Mouse (Mus musculus) limb, embryonic 11.5 days (tissue): ENCODE measurements around the gene Slc36a2. TPM values are rescaled to one million over a fixed set of nuclear protein-coding genes. Genes with fewer than 3 reads are reported as not detected.

Source experiments
- ATAC-seq: fragments of 200-750 bp; cut with Nextera tagmentation; 2 replicates; pipeline ENCODE4 v1.8.0; 2017; ENCODE audit warnings: low read depth; ENCODE audit not compliant: insufficient number of reproducible peaks, low FRiP score, low TSS enrichment
- DNase-seq: peaks from one replicate; pipeline ENCODE4 v3.0.0-alpha.2; 2015; ENCODE audit warnings: low spot score
- H3K27ac ChIP-seq: fragments of 300-500 bp; sonication (generic); replicated peaks from 2 replicates; pipeline ENCODE4 v1.5.1; 2014; ENCODE audit warnings: low read depth, mild to moderate bottlenecking, low read length
- H3K27me3 ChIP-seq: fragments of 300-500 bp; sonication (generic); 2 replicates; pipeline ENCODE4 v1.6.1; 2014; ENCODE audit warnings: mild to moderate bottlenecking, low read length, mixed read lengths; ENCODE audit not compliant: control insufficient read depth, insufficient read depth
- H3K36me3 ChIP-seq: fragments of 300-500 bp; sonication (generic); 2 replicates; pipeline ENCODE4 v1.6.1; 2014; ENCODE audit warnings: mild to moderate bottlenecking, low read length, moderate library complexity, mixed read lengths; ENCODE audit not compliant: control insufficient read depth, insufficient read depth
- H3K4me1 ChIP-seq: fragments of 300-500 bp; sonication (generic); 2 replicates; pipeline ENCODE4 v1.6.1; 2014; ENCODE audit warnings: low read length, mixed read lengths; ENCODE audit not compliant: control insufficient read depth, insufficient read depth
- H3K4me2 ChIP-seq: fragments of 300-500 bp; sonication (generic); 2 replicates; pipeline ENCODE4 v1.6.1; 2014; ENCODE audit warnings: low read depth, mild to moderate bottlenecking, moderate library complexity; ENCODE audit not compliant: severe bottlenecking
- H3K4me3 ChIP-seq: fragments of 300-500 bp; sonication (generic); 2 replicates; pipeline ENCODE4 v1.5.1; 2014; ENCODE audit warnings: low read depth, low read length
- H3K9ac ChIP-seq: fragments of 300-500 bp; sonication (generic); 2 replicates; pipeline ENCODE4 v1.6.1; 2014; ENCODE audit warnings: mild to moderate bottlenecking, low read length
- H3K9me3 ChIP-seq: fragments of 300-500 bp; sonication (generic); 2 replicates; pipeline ENCODE4 v1.6.1; 2016; ENCODE audit warnings: low read length; ENCODE audit not compliant: control insufficient read depth
- WGBS: fragments of 180-500 bp; shearing (Covaris S2); extraction: QIAGEN DNeasy Blood & Tissue Kit; methylation state at CpG from one replicate; pipeline ENCODE4 v1.1.7; 2014; 5-methylcytosine and 5-hydroxymethylcytosine counted together
- polyA plus RNA-seq: library from polyadenylated mRNA; unstranded; fragments of >200 nt; fragmentation: Nextera tagmentation; extraction: Ambion mirVana; gene quantifications from 2 replicates; pipeline ENCODE4 v1.2.1, GENCODE M21; 2014

Gene Slc36a2
- polyA plus RNA-seq, 1 experiment from 2014 or later = 0.13 TPM

DNA sequence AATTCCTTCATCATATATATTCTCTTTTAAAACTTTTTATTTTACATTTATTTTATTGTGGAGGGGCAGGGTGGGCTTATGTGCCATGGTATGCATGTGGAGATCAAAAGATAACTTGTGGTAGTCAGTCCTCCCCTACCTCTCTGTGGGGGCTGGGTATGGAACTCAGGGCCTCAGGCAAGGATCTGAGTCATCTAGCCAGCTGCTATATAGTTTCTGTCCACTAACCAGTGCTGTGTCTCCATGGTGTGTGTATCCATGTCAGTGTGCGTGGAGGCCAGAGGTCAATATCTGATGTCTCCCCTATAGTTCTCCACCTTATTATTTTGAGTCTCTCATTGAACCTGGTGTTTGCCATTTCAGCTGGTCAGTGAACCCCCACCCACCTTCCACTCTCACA lies 50.5 kb downstream of the Slc36a2 start:
- H3K9ac ChIP-seq = no peak overlapping the region
- ATAC-seq = no peak
- H3K4me1 ChIP-seq = no peaks in the 10 kb centered on the region
- H3K36me3 ChIP-seq = no peaks in the 10 kb centered on the region
- H3K4me3 ChIP-seq = no peak overlapping the region
- 100% methylated on average over 1 of the region's 1 CpGs for WGBS
- no peaks in the 10 kb centered on the region for H3K27me3 ChIP-seq
- no peaks in the 10 kb centered on the region for H3K9me3 ChIP-seq
- DNase-seq = no peak
- no peak overlapping the region for H3K27ac ChIP-seq
- H3K4me2 ChIP-seq = no peak overlapping the region

DNA sequence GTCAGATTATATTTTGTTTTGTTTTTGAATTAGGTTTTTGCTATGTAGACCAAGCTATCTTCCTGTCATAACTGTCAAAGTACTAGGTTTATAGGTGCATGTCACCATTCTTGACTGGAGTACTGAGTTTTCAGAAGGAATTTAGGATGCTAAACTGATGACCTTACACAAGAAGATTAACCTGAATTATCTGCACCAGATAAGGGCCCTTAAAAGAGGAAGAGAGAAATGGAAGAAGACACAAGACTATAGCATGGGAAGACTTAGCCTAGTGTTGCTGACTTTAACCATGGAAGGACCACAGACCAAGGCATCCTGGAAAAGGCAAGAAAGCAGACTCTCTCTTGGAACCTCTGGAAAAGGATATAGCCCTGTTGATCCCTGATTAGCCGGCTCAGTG lies 51.7 kb downstream of the Slc36a2 start:
- Histone ChIP-seq H3K9me3 (no peaks in the 10 kb centered on the region), H3K27me3 (no peaks in the 10 kb centered on the region), H3K4me1 (no peaks in the 10 kb centered on the region), H3K27ac (no peak overlapping the region), H3K36me3 (no peaks in the 10 kb centered on the region), H3K4me2 (no peak overlapping the region), H3K9ac (no peak overlapping the region), H3K4me3 (no peak overlapping the region)
- ATAC-seq (no peak), DNase-seq (no peak)
- WGBS = 94% methylated on average over 1 of the region's 1 CpGs

DNA sequence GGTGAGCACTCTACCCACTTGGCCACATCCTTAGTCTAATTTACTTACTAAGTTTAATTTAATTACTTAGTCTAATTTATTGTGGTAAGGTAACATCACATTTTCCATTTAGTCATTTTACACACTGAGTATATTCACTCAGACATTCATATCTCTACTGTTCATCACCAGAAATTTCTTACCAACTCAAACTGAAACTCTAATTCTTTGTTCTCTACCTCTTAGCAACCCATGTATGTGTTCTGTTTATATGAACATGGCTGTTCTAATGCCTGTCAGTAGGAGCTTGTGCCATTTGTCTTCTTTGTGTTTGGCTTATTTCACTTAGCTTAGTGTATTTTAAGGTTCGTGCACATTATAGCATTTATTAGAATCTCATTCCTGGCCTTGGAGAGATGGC lies 52.9 kb downstream of the Slc36a2 start:
- no peak for DNase-seq
- Histone ChIP-seq H3K36me3 (no peaks in the 10 kb centered on the region), H3K4me3 (no peak overlapping the region), H3K9ac (no peak overlapping the region), H3K27ac (no peak overlapping the region), H3K4me1 (no peaks in the 10 kb centered on the region), H3K27me3 (no peaks in the 10 kb centered on the region), H3K4me2 (no peak overlapping the region), H3K9me3 (no peaks in the 10 kb centered on the region)
- ATAC-seq = no peak
- 81% methylated on average over 1 of the region's 1 CpGs for WGBS

DNA sequence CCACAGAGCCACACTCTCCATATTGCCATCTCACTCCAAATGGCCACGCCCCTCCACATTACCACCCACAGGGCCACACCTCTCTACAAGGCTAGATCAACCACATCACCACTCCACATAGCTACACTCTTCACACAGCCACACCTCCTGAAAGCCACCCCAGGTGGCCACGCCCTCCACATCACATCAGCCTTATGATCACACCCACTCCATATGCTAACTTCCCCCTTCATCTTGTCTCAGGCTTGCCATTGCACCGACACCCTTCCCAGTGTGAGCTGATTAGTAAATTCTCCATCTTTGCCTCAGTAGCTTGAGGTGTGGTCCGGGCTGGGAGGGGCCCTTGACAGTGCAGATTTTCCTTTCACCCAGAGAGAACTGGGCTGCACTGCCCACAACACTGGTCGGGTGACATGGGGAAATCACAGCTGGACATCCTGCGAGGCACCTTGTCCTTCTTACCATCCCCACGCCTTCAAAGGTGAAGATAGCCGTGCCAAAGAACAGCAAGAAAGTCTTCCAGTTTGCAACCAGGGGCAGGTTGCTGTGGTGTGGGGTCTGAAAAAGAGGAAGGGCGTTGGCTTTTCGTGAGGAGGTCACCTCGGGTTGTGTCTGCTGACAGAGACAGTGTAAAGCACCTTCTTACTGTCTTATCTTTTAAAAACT lies 53.7 kb downstream of the Slc36a2 start:
- 83% methylated on average over 11 of the region's 11 CpGs for WGBS
- Histone ChIP-seq H3K9ac (no peak overlapping the region), H3K4me1 (no peaks in the 10 kb centered on the region), H3K9me3 (no peaks in the 10 kb centered on the region), H3K36me3 (no peaks in the 10 kb centered on the region), H3K4me2 (no peak overlapping the region), H3K27me3 (no peaks in the 10 kb centered on the region), H3K27ac (no peak overlapping the region), H3K4me3 (no peak overlapping the region)
- ATAC-seq (no peak), DNase-seq (no peak)

DNA sequence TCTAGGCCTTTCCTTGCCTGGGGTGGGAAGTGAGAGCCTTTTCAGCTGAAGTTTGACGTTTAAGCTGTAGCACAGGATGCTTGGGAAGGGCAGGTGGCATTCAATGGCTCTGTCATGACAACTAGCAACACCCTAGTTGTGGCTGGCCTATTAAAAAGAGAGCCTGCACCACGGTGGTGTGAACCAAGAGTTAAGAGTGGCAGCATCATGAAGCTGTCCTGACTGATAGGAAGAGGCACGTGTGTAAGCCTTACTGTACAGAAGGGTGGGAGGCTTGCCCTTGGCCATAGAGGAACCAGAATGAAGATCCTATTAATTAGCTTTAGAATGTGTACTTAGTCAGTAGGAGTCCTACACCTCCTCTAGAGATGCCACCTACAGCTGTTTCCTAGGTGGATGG lies 56.5 kb downstream of the Slc36a2 start:
- H3K4me3 ChIP-seq = no peak overlapping the region
- no peak for ATAC-seq
- WGBS = 79% methylated on average over 3 of the region's 3 CpGs
- no peak overlapping the region for H3K9ac ChIP-seq
- DNase-seq = no peak
- no peaks in the 10 kb centered on the region for H3K4me1 ChIP-seq
- H3K36me3 ChIP-seq = no peaks in the 10 kb centered on the region
- H3K27ac ChIP-seq = no peak overlapping the region
- H3K9me3 ChIP-seq = no peaks in the 10 kb centered on the region
- H3K27me3 ChIP-seq = no peaks in the 10 kb centered on the region
- H3K4me2 ChIP-seq = no peak overlapping the region

DNA sequence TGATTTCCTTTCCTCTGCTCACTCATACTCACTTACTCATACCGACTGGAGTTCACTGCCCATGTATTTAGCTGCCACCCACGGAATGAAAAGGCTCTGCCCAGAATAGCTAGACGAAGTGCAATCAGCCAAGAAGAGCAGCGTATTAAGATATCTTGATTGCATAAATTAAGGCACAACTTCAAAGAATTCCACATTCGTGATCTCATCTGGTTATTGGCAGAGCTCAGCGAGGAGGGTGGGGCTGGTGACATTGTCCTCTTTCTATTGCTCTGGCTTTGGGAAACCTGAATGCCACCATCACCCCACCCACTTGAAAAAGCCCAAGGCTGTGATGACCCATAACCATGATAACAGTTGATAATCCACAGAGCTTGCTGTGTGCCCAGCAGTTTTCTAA lies 56.9 kb downstream of the Slc36a2 start:
- Histone ChIP-seq H3K9ac (no peak overlapping the region), H3K27me3 (no peaks in the 10 kb centered on the region), H3K4me3 (no peak overlapping the region), H3K4me2 (no peak overlapping the region), H3K27ac (no peak overlapping the region), H3K9me3 (no peaks in the 10 kb centered on the region), H3K36me3 (no peaks in the 10 kb centered on the region), H3K4me1 (no peaks in the 10 kb centered on the region)
- 89% methylated on average over 6 of the region's 6 CpGs for WGBS
- ATAC-seq (no peak), DNase-seq (no peak)

DNA sequence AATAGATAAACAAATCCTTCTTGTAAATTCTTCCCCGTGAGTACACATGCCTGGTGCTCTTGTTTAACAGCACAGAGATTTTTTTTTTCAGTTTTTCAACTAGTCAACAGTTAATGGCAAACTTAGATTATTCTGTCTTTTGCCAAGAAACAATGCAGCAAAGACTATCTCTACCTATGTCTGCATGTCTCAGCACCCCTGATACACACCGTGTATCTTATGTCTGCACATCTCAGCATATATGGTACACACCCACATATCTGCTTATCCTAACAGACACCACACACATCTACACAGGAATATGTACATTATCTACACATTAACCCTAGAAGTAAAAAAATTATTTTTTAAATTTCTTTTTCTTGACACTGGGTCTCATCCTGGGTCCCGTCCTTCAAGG lies 58.2 kb downstream of the Slc36a2 start:
- WGBS = 89% methylated on average over 3 of the region's 3 CpGs
- DNase-seq (no peak), ATAC-seq (no peak)
- Histone ChIP-seq H3K4me3 (no peak overlapping the region), H3K9ac (no peak overlapping the region), H3K27ac (no peak overlapping the region), H3K27me3 (no peaks in the 10 kb centered on the region), H3K4me2 (no peak overlapping the region), H3K4me1 (no peaks in the 10 kb centered on the region), H3K9me3 (no peaks in the 10 kb centered on the region), H3K36me3 (no peaks in the 10 kb centered on the region)

DNA sequence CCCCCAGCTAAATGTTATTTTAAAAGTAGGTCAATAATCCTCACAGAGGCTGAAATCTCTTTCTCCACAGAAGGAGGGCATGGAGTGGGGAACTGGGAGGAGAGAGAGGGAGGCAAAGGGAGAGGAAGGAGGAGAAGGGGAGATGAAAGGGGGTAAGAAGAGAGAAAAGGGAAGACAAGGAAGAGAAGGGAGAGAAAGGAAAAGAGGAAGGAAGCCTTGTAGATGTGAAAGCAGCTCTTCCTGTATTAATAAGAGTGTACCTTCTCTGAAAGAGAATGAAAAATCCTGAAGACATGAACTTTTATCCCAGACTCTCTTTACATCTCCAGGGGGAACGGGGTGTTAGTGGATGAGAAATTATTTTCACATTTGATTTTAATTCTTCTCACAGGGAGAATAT lies 63.4 kb downstream of the Slc36a2 start:
- H3K4me3 ChIP-seq = no peak overlapping the region
- 86% methylated on average over 1 of the region's 1 CpGs for WGBS
- no peaks in the 10 kb centered on the region for H3K36me3 ChIP-seq
- H3K4me1 ChIP-seq = no peaks in the 10 kb centered on the region
- DNase-seq (no peak), ATAC-seq (no peak)
- no peak overlapping the region for H3K27ac ChIP-seq
- H3K9ac ChIP-seq = no peak overlapping the region
- no peak overlapping the region for H3K4me2 ChIP-seq
- no peaks in the 10 kb centered on the region for H3K9me3 ChIP-seq
- no peaks in the 10 kb centered on the region for H3K27me3 ChIP-seq

DNA sequence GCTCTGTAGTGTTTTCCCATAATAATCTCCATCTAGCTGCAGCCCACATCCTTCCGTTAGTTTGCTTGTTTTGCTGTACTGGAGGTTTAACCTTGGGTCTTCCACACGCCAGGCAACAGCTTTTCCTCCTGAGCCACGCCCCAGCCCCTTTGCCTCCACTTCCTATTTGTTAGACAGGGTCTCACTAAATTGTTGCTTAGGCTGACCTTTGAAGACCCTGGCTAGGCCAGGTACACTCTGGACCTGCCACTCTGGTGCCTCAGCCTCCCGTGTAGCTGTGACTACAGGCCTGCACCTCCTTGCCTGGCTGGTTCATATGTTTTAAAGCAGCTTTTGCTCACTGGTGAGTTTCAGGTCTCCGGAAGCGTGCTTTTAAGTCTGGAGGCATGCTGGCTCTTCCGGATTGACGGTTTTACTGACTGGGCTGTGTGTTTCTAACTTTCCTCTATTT lies 64.0 kb downstream of the Slc36a2 start:
- Histone ChIP-seq H3K4me1 (no peaks in the 10 kb centered on the region), H3K4me3 (no peak overlapping the region), H3K9ac (no peak overlapping the region), H3K27me3 (no peaks in the 10 kb centered on the region), H3K27ac (no peak overlapping the region), H3K4me2 (no peak overlapping the region), H3K36me3 (no peaks in the 10 kb centered on the region), H3K9me3 (no peaks in the 10 kb centered on the region)
- no peak for DNase-seq
- ATAC-seq = no peak
- 83% methylated on average over 8 of the region's 8 CpGs for WGBS
